Mouse (Mus musculus) liver, embryonic 14.5 days (tissue): ENCODE results near the gene a. TPM values are rescaled to one million over a fixed set of nuclear protein-coding genes. Genes with fewer than 3 reads are reported as not detected.

Experiments
- ATAC-seq: fragments of 200-750 bp; cut with Nextera tagmentation; 2 replicates; pipeline ENCODE4 v1.8.0; 2017; ENCODE audit warnings: moderate number of reproducible peaks, mild to moderate bottlenecking, moderate library complexity; ENCODE audit not compliant: insufficient read depth
- DNase-seq, 3 experiments: peaks; one replicate each; pipeline ENCODE4 v3.0.0-alpha.2; 2012 to 2013; ENCODE audit warnings: low read depth in 3 of 3, low spot score in 3 of 3
- H3K27ac ChIP-seq: fragments of 300-500 bp; sonication (generic); 2 replicates; pipeline ENCODE4 v1.5.1; 2014; ENCODE audit warnings: moderate library complexity, mild to moderate bottlenecking, control low read depth, inconsistent platforms
- H3K27me3 ChIP-seq: fragments of 300-500 bp; sonication (generic); 2 replicates; pipeline ENCODE4 v1.6.1; 2014; ENCODE audit warnings: mild to moderate bottlenecking, low read length, moderate library complexity; ENCODE audit not compliant: control insufficient read depth, insufficient read depth
- H3K36me3 ChIP-seq: fragments of 300-500 bp; sonication (generic); replicated peaks from 2 replicates; pipeline ENCODE4 v1.6.1; 2014; ENCODE audit warnings: low read depth; ENCODE audit not compliant: control insufficient read depth, insufficient read depth
- H3K4me1 ChIP-seq, 2 experiments: fragments of 200-500 bp in 1 of 2; fragments of 300-500 bp in 1 of 2; sonication (generic) in 1 of 2; replicated peaks; 2 replicates each; pipeline ENCODE4 v1.6.1; 2012 to 2014; ENCODE audit warnings: antibody characterized with exemption in 1 of 2, inconsistent platforms in 1 of 2, low read length in 1 of 2; ENCODE audit not compliant: control insufficient read depth in 2 of 2, insufficient read depth in 2 of 2
- H3K4me2 ChIP-seq: fragments of 300-500 bp; sonication (generic); 2 replicates; pipeline ENCODE4 v1.6.1; 2014; ENCODE audit warnings: low read depth, mild to moderate bottlenecking, control low read depth, moderate library complexity
- H3K4me3 ChIP-seq, 2 experiments: fragments of 200-500 bp in 1 of 2; fragments of 300-500 bp in 1 of 2; sonication (generic) in 1 of 2; 2 replicates each; pipeline ENCODE4 v1.5.1; 2012 to 2014; ENCODE audit warnings: low read depth in 2 of 2, low read length in 2 of 2, mild to moderate bottlenecking in 2 of 2, control low read depth in 1 of 2, inconsistent platforms in 1 of 2, moderate library complexity in 1 of 2; ENCODE audit not compliant: insufficient read depth in 1 of 2
- H3K9ac ChIP-seq: fragments of 300-500 bp; sonication (generic); replicated peaks from 2 replicates; pipeline ENCODE4 v1.6.1; 2014; ENCODE audit warnings: mild to moderate bottlenecking, control low read depth, moderate library complexity
- H3K9me3 ChIP-seq: fragments of 300-500 bp; sonication (generic); 2 replicates; pipeline ENCODE4 v1.6.1; 2016; ENCODE audit warnings: low read length, mixed read lengths; ENCODE audit not compliant: control insufficient read depth
- CTCF ChIP-seq: IDR thresholded peaks from 2 replicates; pipeline ENCODE4 v1.5.1; 2016; ENCODE audit warnings: antibody characterized with exemption, low read depth, control low read depth
- EP300 ChIP-seq: IDR thresholded peaks from 2 replicates; pipeline ENCODE4 v1.6.1; 2016; ENCODE audit warnings: antibody characterized with exemption, low read depth
- WGBS: fragments of 180-500 bp; shearing (Covaris S2); extraction: QIAGEN DNeasy Blood & Tissue Kit; methylation state at CpG from one replicate; pipeline ENCODE4 v1.1.7; 2014; ENCODE audit not compliant: insufficient replicate concordance; 5-methylcytosine and 5-hydroxymethylcytosine counted together
- polyA plus RNA-seq, 2 experiments: library from polyadenylated mRNA; depleted of rRNA in 1 of 2; stranded (reverse) in 1 of 2; unstranded in 1 of 2; fragments of >200 nt; fragmentation: Nextera tagmentation in 1 of 2; extraction: Ambion mirVana in 1 of 2; gene quantifications; 2 replicates each; pipeline versions ENCODE4 v1.2.1 to v1.2.3; 2012 to 2014

a gene
- polyA plus RNA-seq, 2 experiments: 0.25 to 0.36 TPM

DNA sequence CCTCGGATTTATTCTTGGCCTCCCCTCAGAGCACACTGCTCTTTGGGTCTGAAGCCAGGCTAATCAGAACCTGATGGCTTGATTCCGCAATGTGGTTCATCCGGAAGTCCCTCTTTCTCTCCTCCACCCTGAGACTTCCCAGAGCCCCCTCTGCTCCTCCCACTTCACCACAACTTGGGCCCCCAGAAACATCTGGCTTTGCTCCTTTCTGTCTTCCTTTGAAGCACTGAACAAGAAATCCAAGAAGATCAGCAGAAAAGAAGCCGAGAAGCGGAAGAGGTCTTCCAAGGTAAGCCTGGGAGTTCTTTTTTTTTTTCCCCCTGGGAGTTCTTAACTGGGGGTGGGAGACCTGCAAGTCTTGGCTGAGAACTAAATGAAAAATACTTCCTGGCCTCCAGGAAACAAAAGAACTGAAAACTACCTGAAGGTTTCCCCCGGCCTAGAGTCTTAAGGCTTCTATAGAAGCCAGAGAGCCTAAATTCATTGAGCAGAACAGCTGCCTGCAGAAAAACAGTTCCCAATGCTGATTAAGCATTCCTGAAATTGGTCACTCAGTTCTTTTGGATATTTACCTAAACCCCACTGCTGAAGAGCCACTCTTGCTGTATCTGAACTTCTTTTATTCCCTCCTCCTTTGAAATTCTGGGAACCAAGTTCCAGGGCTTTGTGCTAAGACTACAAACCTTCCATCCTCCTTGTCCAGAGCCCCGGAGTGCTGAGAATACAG is 256.4 kb downstream of the a start:
- TF ChIP-seq EP300 (no peak), CTCF (no peak)
- ATAC-seq (no peak), DNase-seq (no peak)
- peaks cover 7 to 21% of the 10 kb centered on the region in 2 experiments for H3K4me1 ChIP-seq
- no peaks in the 10 kb centered on the region for H3K9me3 ChIP-seq
- WGBS: 60% methylated on average over 7 of the region's 7 CpGs
- H3K27me3 ChIP-seq: no peaks in the 10 kb centered on the region
- no peak overlapping the region for H3K9ac ChIP-seq
- H3K27ac ChIP-seq: no peak overlapping the region
- no peak overlapping the region for H3K4me3 ChIP-seq
- no peaks in the 10 kb centered on the region for H3K36me3 ChIP-seq
- H3K4me2 ChIP-seq: no peak overlapping the region

DNA sequence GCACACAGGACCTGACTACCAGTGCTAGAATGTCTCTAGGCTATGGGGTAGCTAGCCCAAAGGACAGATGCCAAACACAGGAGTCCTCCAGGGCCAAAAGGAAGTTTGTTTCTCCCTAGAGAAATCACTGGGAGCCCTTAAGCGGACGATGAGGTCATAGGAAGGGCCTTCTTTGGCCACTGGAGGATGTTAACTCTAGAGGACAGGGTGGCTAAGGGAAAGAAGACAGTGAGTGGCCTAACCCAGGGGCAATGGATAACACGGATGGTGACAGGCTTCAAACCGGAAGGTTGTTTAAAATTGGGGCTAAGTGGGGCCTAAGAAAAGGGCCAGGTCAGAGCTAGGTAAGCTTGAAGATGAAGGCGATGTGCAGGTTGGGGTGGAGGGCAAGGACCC is 258.9 kb downstream of the a start:
- Histone ChIP-seq H3K27ac (peak overlapping the region; percentile 48), H3K4me1 (peaks cover 7 to 24% of the 10 kb centered on the region in 2 experiments), H3K4me2 (peak overlapping the region; percentile 97), H3K9me3 (no peaks in the 10 kb centered on the region), H3K36me3 (no peaks in the 10 kb centered on the region), H3K27me3 (no peaks in the 10 kb centered on the region), H3K4me3 (peak overlapping the region; percentile 63 to 68), H3K9ac (peak overlapping the region; percentile 74)
- ATAC-seq: peak; percentile 21
- TF ChIP-seq CTCF (no peak), EP300 (no peak)
- WGBS: 26% methylated on average over 5 of the region's 5 CpGs
- peak in 1 of 3 experiments; percentile 7 for DNase-seq

DNA sequence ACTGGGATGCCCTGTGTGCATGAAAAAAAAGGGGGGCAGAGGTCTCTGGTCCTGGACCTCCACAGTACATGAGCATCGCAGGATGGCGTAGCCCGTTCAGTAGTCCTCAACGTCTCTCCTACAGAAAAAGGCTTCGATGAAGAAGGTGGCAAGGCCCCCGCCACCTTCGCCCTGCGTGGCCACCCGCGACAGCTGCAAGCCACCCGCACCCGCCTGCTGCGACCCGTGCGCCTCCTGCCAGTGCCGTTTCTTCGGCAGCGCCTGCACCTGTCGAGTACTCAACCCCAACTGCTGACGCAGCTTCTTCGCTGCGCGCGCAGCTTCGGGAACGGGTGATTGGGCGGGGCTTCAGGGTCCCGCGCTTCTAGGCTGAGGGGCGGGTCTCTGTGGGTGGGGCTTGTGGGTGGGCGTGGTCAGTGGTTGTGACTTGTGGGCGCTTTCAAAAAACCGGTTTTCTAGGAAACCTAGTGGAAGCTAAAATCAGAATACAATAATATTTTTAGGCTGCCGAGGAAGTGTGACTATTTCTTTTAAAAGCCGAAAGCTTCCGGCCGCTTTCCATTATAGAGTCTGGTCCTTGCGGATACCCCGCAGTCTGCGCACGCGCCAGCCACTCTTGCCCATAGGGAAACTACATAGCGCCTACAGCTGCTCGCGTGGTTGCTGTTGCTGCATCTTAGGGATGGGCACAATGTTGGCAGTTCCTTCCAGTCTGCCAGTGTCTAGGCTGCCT is 259.5 kb downstream of the a start:
- Histone ChIP-seq H3K4me1 (peaks cover 7 to 24% of the 10 kb centered on the region in 2 experiments), H3K4me3 (peak overlapping the region; percentile 63 to 69), H3K27me3 (no peaks in the 10 kb centered on the region), H3K36me3 (no peaks in the 10 kb centered on the region), H3K27ac (peak overlapping the region; percentile 48), H3K9ac (peak overlapping the region; percentile 76), H3K4me2 (peak overlapping the region; percentile 97), H3K9me3 (no peaks in the 10 kb centered on the region)
- WGBS: 1% methylated on average over 45 of the region's 45 CpGs
- no peak for TF ChIP-seq EP300
- TF ChIP-seq CTCF: peak; percentile 26; the same call in 1 of the 2 replicates
- DNase-seq (peak; percentile 89 to 94 (median 91)), ATAC-seq (peak; percentile 94)

DNA sequence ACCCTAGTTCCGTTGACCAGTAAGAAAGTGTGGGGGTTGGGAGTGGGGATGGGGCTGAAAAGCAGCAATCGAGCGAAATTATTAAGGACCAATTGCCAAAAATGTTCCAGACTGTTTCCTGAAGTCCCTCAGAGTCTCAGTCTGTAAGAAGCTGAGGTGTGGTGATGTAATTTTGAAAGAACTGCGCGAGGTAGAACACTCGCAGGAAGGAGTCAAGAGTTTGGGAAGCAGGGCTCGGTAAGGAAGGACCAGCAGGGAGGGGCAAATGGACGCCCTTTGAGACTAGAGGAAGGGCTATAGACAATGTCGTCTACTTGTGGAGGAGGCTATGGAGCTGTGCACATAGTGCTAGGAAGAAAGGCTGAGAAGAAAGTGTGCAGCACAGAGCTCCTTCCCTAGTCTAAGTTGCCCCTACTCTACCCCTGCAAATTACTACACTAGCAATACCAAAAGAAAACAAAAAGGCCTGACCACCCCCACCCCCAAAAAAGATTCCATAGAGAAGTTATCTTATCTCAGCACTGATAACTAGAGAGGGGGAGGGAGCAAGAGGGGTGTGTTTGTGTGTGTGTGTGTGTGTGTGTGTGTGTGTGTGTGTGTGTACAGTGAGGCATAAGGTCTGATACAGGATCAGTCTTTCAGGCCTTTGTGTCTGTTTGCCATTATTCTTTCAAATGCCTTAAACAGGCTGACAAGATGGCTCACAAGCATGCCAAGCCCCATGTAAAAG is 260.6 kb downstream of the a start:
- ATAC-seq: no peak
- TF ChIP-seq EP300 (no peak), CTCF (no peak)
- WGBS: 21% methylated on average over 9 of the region's 9 CpGs
- Histone ChIP-seq H3K27ac (no peak overlapping the region), H3K9me3 (no peaks in the 10 kb centered on the region), H3K4me3 (peak overlapping the region; percentile 5 to 63; a peak in 3 of 4 replicates), H3K27me3 (no peaks in the 10 kb centered on the region), H3K36me3 (no peaks in the 10 kb centered on the region), H3K4me2 (peak overlapping the region; percentile 97), H3K4me1 (peaks cover 7 to 27% of the 10 kb centered on the region in 2 experiments), H3K9ac (peak overlapping the region; percentile 76; the same call in 1 of the 2 replicates)
- DNase-seq: peak in 1 of 3 experiments; percentile 9
